In the genomic region with DNA sequence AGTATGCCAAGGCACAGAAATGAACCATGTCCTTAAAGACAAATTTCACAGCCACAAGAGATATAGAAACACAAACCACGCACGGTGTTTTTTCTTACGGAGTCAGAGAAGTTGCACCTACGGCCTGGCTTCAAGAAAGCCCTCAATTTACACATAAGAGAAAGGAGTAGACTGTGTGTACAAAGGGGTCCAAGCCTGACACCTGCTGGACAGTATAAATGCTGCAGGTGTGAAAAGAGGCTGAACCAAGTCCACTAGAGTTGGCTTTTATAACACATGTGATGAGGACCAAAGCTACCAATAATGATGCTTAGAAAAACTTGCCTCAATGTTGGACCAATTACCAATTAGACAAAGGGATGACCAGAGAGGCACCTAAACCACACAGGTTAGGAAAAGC, we compare ENCODE assay signal across 8 mouse cellular contexts. TPM values are rescaled to one million over a fixed set of nuclear protein-coding genes. Genes with fewer than 3 reads are reported as not detected.
A peak's percentile ranks its signal among the peaks of the same experiment; 100 is the strongest.
DNase-seq lines count a peak whose midpoint lies in the region; ATAC-seq lines count a peak whose summit lies in the region.

No protein-coding gene starts in this region.

- H3K9me3 ChIP-seq in forebrain, embryonic 10.5 days = no peaks in the 10 kb centered on the region
- H3K9me3 ChIP-seq in forebrain, embryonic 15.5 days = no peaks in the 10 kb centered on the region
- H3K9me3 ChIP-seq in hindbrain, embryonic 10.5 days = no peaks in the 10 kb centered on the region

- no peak for ATAC-seq in forebrain, embryonic 15.5 days (replicated peaks)
- ATAC-seq in megakaryocyte progenitor cell, adult 5-6 weeks (replicated peaks; ENCODE audit: poor library complexity) = peak; percentile 79

- peaks cover 45% of the 10 kb centered on the region for H3K36me3 ChIP-seq in forebrain, embryonic 10.5 days (replicated peaks)
- H3K36me3 ChIP-seq in forebrain, embryonic 15.5 days = peaks cover 11% of the 10 kb centered on the region
- H3K36me3 ChIP-seq in hindbrain, embryonic 10.5 days = peaks cover 42% of the 10 kb centered on the region

- 81% methylated on average over 4 of the region's 4 CpGs for WGBS in forebrain, embryonic 10.5 days
- 37% methylated on average over 4 of the region's 4 CpGs for WGBS in forebrain, embryonic 15.5 days
- WGBS in hindbrain, embryonic 10.5 days = 81% methylated on average over 4 of the region's 4 CpGs

- H3K9ac ChIP-seq in forebrain, embryonic 15.5 days (replicated peaks) = no peak overlapping the region

- DNase-seq in forebrain, embryonic 10.5 days (ENCODE audit: extremely low spot score, low spot score) = peak; percentile 46
- peak; percentile 58 for DNase-seq in T-cell, adult 2 months (ENCODE audit: low spot score)
- peak; percentile 48 to 61 for DNase-seq in cerebellum, postnatal 4 days (ENCODE audit: low spot score in 2 of 2)
- peak; percentile 56 for DNase-seq in hindbrain, embryonic 10.5 days (ENCODE audit: low spot score)
- peak; percentile 22 for DNase-seq in layer of hippocampus, adult 9-10 months (ENCODE audit: low spot score)
- DNase-seq in right cerebral cortex, postnatal 25 days = peak; percentile 46

- H3K4me3 ChIP-seq in forebrain, embryonic 10.5 days = no peak overlapping the region
- H3K4me3 ChIP-seq in forebrain, embryonic 15.5 days = no peak overlapping the region
- H3K4me3 ChIP-seq in hindbrain, embryonic 10.5 days = no peak overlapping the region

- no peaks in the 10 kb centered on the region for H3K27me3 ChIP-seq in forebrain, embryonic 10.5 days (ENCODE audit: poor library complexity, severe bottlenecking)
- H3K27me3 ChIP-seq in forebrain, embryonic 15.5 days = no peaks in the 10 kb centered on the region
- H3K27me3 ChIP-seq in hindbrain, embryonic 10.5 days (ENCODE audit: insufficient read depth, poor library complexity, severe bottlenecking) = no peaks in the 10 kb centered on the region

- H3K4me2 ChIP-seq in forebrain, embryonic 15.5 days (replicated peaks) = no peak overlapping the region

- peaks cover 40% of the 10 kb centered on the region for H3K4me1 ChIP-seq in forebrain, embryonic 10.5 days
- H3K4me1 ChIP-seq in forebrain, embryonic 15.5 days = peaks cover 38% of the 10 kb centered on the region
- peaks cover 21% of the 10 kb centered on the region for H3K4me1 ChIP-seq in hindbrain, embryonic 10.5 days (replicated peaks)

- H3K27ac ChIP-seq in forebrain, embryonic 10.5 days = no peak overlapping the region
- no peak overlapping the region for H3K27ac ChIP-seq in forebrain, embryonic 15.5 days (replicated peaks)
- no peak overlapping the region for H3K27ac ChIP-seq in hindbrain, embryonic 10.5 days

RNA-seq across cellular contexts. Expression of a gene that starts 2.9 kb away (rescaled TPM):
- 70.6 and 72.5 TPM in 2 replicates for polyA plus RNA-seq in forebrain, embryonic 10.5 days (2016; fragmentation: Nextera tagmentation; extraction: Ambion mirVana)
- 36.1 and 39.0 TPM in 2 replicates for polyA plus RNA-seq in forebrain, embryonic 15.5 days (2015; fragmentation: Nextera tagmentation; extraction: Ambion mirVana)
- polyA plus RNA-seq in hindbrain, embryonic 10.5 days (2016; fragmentation: Nextera tagmentation; extraction: Ambion mirVana) = 48.9 and 57.9 TPM in 2 replicates
- total RNA-seq in megakaryocyte progenitor cell, adult 5-6 weeks (2015) = 13.0 and 17.4 TPM in 2 replicates
- total RNA-seq in megakaryocyte progenitor cell, adult 5-6 weeks (2017) = 17.8 and 25.2 TPM in 2 replicates

RNA-seq across cellular contexts. Expression of a gene that starts 34.7 kb away (rescaled TPM):
- 143 and 158 TPM in 2 replicates for polyA plus RNA-seq in forebrain, embryonic 10.5 days (2016; fragmentation: Nextera tagmentation; extraction: Ambion mirVana)
- polyA plus RNA-seq in forebrain, embryonic 15.5 days (2015; fragmentation: Nextera tagmentation; extraction: Ambion mirVana) = 110 and 114 TPM in 2 replicates
- polyA plus RNA-seq in hindbrain, embryonic 10.5 days (2016; fragmentation: Nextera tagmentation; extraction: Ambion mirVana) = 104 and 131 TPM in 2 replicates
- total RNA-seq in megakaryocyte progenitor cell, adult 5-6 weeks (2015) = 130 and 136 TPM in 2 replicates
- total RNA-seq in megakaryocyte progenitor cell, adult 5-6 weeks (2017) = 99.4 and 103 TPM in 2 replicates
